Mouse (Mus musculus) adrenal gland, postnatal 0 days (tissue): ENCODE measurements around the gene Krtap27-1. TPM values are rescaled to one million over a fixed set of nuclear protein-coding genes. Genes with fewer than 3 reads are reported as not detected.

Experiments used
- polyA plus RNA-seq: library from polyadenylated mRNA; unstranded; fragments of >200 nt; fragmentation: Nextera tagmentation; extraction: Ambion mirVana; gene quantifications from 2 replicates; pipeline ENCODE4 v1.2.1, GENCODE M21; 2015

Krtap27-1 gene
- not detected in 2 replicates for polyA plus RNA-seq

DNA sequence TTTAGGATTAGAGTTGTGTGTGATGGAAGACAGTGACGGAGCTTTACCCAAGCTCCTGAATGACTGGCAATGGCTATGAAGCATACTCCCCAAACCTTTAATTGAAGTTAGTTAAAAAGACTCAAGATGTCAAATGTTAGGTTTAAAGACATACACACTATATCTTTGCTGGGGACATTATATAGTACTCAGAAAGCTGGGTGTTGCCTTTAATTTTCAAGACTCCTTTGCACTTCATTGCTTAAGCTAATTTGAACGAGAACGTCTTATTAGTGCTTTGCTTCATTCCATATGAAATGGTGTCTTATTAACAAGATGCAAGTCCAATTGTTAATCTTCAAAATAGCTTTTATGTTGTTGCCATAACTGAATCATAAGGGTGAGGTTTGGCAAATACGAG, at the start of gene Krtap27-1:
TSS of gene Krtap27-1 (minus strand) at position 101 of the 400 bp plus-strand sequence.

DNA sequence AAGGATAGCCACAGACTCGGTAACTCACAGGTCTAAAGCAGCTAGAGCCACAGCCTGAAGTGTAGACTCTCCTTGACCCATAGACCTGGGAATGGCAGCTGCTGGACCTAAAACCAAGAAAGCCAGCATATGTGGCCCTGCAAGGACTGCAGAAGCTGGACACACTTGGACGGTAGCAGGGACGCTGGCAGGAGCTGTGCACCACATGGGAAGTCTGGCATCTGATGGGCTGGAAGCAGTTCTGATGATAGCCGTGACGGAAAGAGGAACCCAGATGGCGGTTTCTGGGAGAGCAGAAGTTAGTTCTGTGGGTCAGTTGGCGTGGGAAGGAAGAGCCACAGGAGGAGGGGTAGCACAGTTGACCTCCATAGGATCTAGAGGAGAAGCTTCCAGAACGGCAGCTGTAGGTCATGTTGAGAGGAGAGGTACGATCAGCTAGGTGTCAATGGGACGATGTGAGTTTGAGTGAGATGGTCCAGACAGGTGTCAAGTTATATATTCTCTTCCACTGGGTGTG, 36.1 kb upstream of the Krtap27-1 start, which contains the start of gene 2310061N02Rik:
TSS of gene 2310061N02Rik (minus strand) at position 467 of the 517 bp plus-strand sequence.

DNA sequence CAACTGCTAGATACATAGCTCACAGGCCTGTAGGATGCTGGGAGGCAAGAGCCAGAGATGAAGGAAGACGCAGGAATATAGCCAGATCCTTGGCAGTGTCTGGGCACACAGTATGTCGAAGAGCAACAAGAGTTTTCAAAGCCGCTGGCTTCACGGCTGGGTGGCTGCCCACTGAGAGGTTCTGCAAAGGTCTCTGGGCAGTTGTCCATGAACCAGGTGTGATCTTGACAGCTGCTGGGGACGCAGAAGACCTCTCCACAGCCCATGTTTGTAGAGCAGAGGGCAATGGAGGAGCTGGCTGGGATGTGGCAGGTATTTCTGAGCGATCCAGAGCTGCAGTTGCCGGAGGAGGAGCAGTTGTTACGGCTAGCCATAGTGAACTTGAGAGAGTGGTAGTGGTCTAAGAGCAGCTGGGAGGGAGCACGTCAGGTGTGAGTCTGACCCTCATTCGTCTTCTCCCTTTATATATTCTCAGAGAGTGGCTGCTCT, 24.1 kb downstream of the Krtap27-1 start, which contains the start of gene Krtap26-1:
TSS of gene Krtap26-1 (minus strand) at position 439 of the 489 bp plus-strand sequence.

DNA sequence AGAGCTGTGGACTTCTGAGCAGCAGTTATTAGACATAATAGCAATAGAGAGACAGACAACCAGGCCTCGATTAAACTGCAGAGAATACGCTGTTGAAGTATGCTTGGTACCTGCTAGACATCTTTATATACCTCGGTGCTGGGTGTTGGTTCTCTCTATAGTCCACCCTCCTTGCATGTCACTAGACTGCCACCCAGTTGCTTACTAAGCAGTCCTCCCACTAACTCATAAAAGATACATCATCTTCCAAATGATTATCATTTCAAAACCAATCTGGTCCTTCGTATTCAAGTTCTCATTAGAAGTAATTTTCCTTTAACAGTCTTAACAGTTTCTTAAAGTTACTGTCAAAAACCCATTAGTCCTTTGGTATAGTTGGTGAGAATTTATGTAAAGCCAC, 43.9 kb downstream of the Krtap27-1 start, which contains the start of gene 2310079G19Rik:
TSS of gene 2310079G19Rik (minus strand) at position 101 of the 400 bp plus-strand sequence.

Other genes with a start within 250 kb of the Krtap27-1 start
- gene Cldn17, start 164.7 kb downstream of the Krtap27-1 start, polyA plus RNA-seq = not detected in 2 replicates
- gene Cldn8, start 108.5 kb downstream of the Krtap27-1 start, polyA plus RNA-seq = 0.43 and 4.4 TPM in 2 replicates
- gene Krtap24-1, start 59.4 kb downstream of the Krtap27-1 start, polyA plus RNA-seq = not detected in 2 replicates
- gene 2310079G19Rik, start 44.0 kb downstream of the Krtap27-1 start, polyA plus RNA-seq = not detected in 2 replicates
- gene Krtap26-1, start 23.9 kb downstream of the Krtap27-1 start, polyA plus RNA-seq = not detected in 2 replicates
- not detected in 2 replicates for gene 2310061N02Rik, start 36.3 kb upstream of the Krtap27-1 start, polyA plus RNA-seq
- gene Krtap13-1, start 57.2 kb upstream of the Krtap27-1 start, polyA plus RNA-seq = not detected in 2 replicates
- not detected in 2 replicates for gene Krtap13, start 80.0 kb upstream of the Krtap27-1 start, polyA plus RNA-seq
- not detected in 2 replicates for gene 2310034C09Rik, start 87.2 kb upstream of the Krtap27-1 start, polyA plus RNA-seq
- gene 2310057N15Rik, start 102.5 kb upstream of the Krtap27-1 start, polyA plus RNA-seq = not detected in 2 replicates
- gene Gm5965, start 106.2 kb upstream of the Krtap27-1 start, polyA plus RNA-seq = not detected in 2 replicates
- gene Gm20741, start 140.5 kb upstream of the Krtap27-1 start, polyA plus RNA-seq = not detected in 2 replicates
- not detected in 2 replicates for gene Krtap15, start 148.5 kb upstream of the Krtap27-1 start, polyA plus RNA-seq
- gene Krtap14, start 154.5 kb upstream of the Krtap27-1 start, polyA plus RNA-seq = not detected in 2 replicates
- not detected in 2 replicates for gene Krtap19-1, start 197.7 kb upstream of the Krtap27-1 start, polyA plus RNA-seq
- not detected in 2 replicates for gene Krtap19-2, start 202.6 kb upstream of the Krtap27-1 start, polyA plus RNA-seq
- gene Krtap19-3, start 206.4 kb upstream of the Krtap27-1 start, polyA plus RNA-seq = not detected in 2 replicates
- gene Krtap19-4, start 213.4 kb upstream of the Krtap27-1 start, polyA plus RNA-seq = not detected in 2 replicates
- not detected in 2 replicates for gene Krtap19-5, start 224.8 kb upstream of the Krtap27-1 start, polyA plus RNA-seq